Mouse (Mus musculus) bone marrow macrophage, adult 2 months (primary cell): Measurements from ENCODE around the gene Dctpp1.

Experiments
- CTCF ChIP-seq: IDR thresholded peaks from 2 replicates; pipeline ENCODE4 v1.5.1; 2012; ENCODE audit warnings: low read depth, mild to moderate bottlenecking, low read length, moderate library complexity
- POLR2A ChIP-seq: IDR thresholded peaks from 2 replicates; pipeline ENCODE4 v1.6.1; 2012; ENCODE audit warnings: mild to moderate bottlenecking, low read depth, low read length, borderline replicate concordance

GRCm38 (mm10) chr7:127255965-127256364 is 4.5 kb downstream of the Dctpp1 start:
- TF ChIP-seq POLR2A: no peak
- no peak for TF ChIP-seq CTCF
